ENCODE assay signal across 17 mouse cellular contexts in genomic region chr11:46194175-46194574, GRCm38 (mm10). TPM values are rescaled to one million over a fixed set of nuclear protein-coding genes. Genes with fewer than 3 reads are reported as not detected.
A peak's percentile ranks its signal among the peaks of the same experiment; 100 is the strongest.
DNase-seq lines count a peak whose midpoint lies in the region; ATAC-seq lines count a peak whose summit lies in the region.
"Had no signal": no experiment of that assay in that cellular context is flagged by ENCODE, and none has a peak within 500 bp of the region (broad histone marks: within the 10 kb centered on the region; RNA-seq: fewer than 3 reads in every experiment).

No protein-coding gene starts in this region.

- peak; percentile 44 for DNase-seq in embryo, embryonic 10 days (ENCODE audit: low spot score)
- DNase-seq in embryo, embryonic 10.5 days (ENCODE audit: low spot score): no peak
- peak; percentile 16 for DNase-seq in lung, postnatal 10 days
- DNase-seq in lung, postnatal 25 days (ENCODE audit: low spot score): no peak
- DNase-seq in kidney, postnatal 14 days: peak; percentile 81
- DNase-seq in yolk sac, embryonic 10.5 days (ENCODE audit: low spot score): peak; percentile 11
- no peak for DNase-seq in urinary bladder, postnatal 10 days (ENCODE audit: low spot score)
- DNase-seq: adrenal gland, adult 8-10 months; cerebellum, adult 2 months; right cerebral cortex, adult 18-20 months; right cerebral cortex, postnatal 4 days had no signal

- no peak for ATAC-seq in inflammation-experienced regulatory T-cells, adult 6 months
- ATAC-seq: activated CD4-positive, CD25-positive, alpha-beta regulatory T cell, adult 4 months had no signal

RNA-seq across cellular contexts. Expression of gene Nipal4, which starts 27.9 kb away (rescaled TPM):
- under 1 TPM in 2 of 3 experiments, not detected in 1; 0.26 to 0.74 TPM for polyA plus RNA-seq in inflammation-experienced regulatory T-cells, adult 6 months (2017; shearing (Covaris generic))
- polyA plus RNA-seq: macrophage; neural tube, embryonic 14.5 days had no signal

RNA-seq across cellular contexts. Expression of gene Fndc9, which starts 41.2 kb away (rescaled TPM):
- 1 to 10 TPM in 1 of 3 experiments, under 1 TPM in 2; 0.57 to 1.5 (median 0.77) TPM for polyA plus RNA-seq in inflammation-experienced regulatory T-cells, adult 6 months (2017; shearing (Covaris generic))
- polyA plus RNA-seq: heart, embryonic 11.5 days; heart, postnatal 0 days; macrophage had no signal

Comparison
In these comparisons a context has a peak if more than half of its experiments do, and no peak if none do; other contexts are left out.
1. DNase-seq: peak in embryo, embryonic 10 days (single experiment), lung, postnatal 10 days (single experiment), kidney, postnatal 14 days (single experiment) and yolk sac, embryonic 10.5 days (single experiment); none in embryo, embryonic 10.5 days (single experiment), lung, postnatal 25 days (single experiment) and urinary bladder, postnatal 10 days (single experiment).